Mouse (Mus musculus) midbrain, embryonic 13.5 days (tissue): Measurements from ENCODE around the gene Atp2b4. TPM values are rescaled to one million over a fixed set of nuclear protein-coding genes. Genes with fewer than 3 reads are reported as not detected.

ENCODE experiments used
- ATAC-seq: fragments of 200-750 bp; cut with Nextera tagmentation; 2 replicates; pipeline ENCODE4 v1.8.0; 2017; ENCODE audit warnings: mild to moderate bottlenecking, moderate TSS enrichment, moderate library complexity
- H3K27ac ChIP-seq: fragments of 300-500 bp; sonication (generic); 2 replicates; pipeline ENCODE4 v1.5.1; 2015; ENCODE audit warnings: inconsistent platforms, mild to moderate bottlenecking, moderate library complexity
- H3K27me3 ChIP-seq: fragments of 300-500 bp; sonication (generic); 2 replicates; pipeline ENCODE4 v1.6.1; 2015; ENCODE audit warnings: mild to moderate bottlenecking, inconsistent platforms
- H3K36me3 ChIP-seq: fragments of 300-500 bp; sonication (generic); 2 replicates; pipeline ENCODE4 v1.6.1; 2015; ENCODE audit warnings: mild to moderate bottlenecking, inconsistent platforms
- H3K4me1 ChIP-seq: fragments of 300-500 bp; sonication (generic); replicated peaks from 2 replicates; pipeline ENCODE4 v1.6.1; 2015; ENCODE audit warnings: inconsistent platforms
- H3K4me2 ChIP-seq: fragments of 300-500 bp; sonication (generic); replicated peaks from 2 replicates; pipeline ENCODE4 v1.6.1; 2015; ENCODE audit warnings: moderate library complexity, mild to moderate bottlenecking, inconsistent platforms
- H3K4me3 ChIP-seq: fragments of 300-500 bp; sonication (generic); replicated peaks from 2 replicates; pipeline ENCODE4 v1.5.1; 2015; ENCODE audit warnings: mild to moderate bottlenecking, inconsistent platforms
- H3K9ac ChIP-seq: fragments of 300-500 bp; sonication (generic); replicated peaks from 2 replicates; pipeline ENCODE4 v1.6.1; 2015; ENCODE audit warnings: mild to moderate bottlenecking, inconsistent platforms
- H3K9me3 ChIP-seq: fragments of 300-500 bp; sonication (generic); 2 replicates; pipeline ENCODE4 v1.6.1; 2016; ENCODE audit warnings: mild to moderate bottlenecking, inconsistent platforms
- WGBS: fragments of 180-500 bp; shearing (Covaris S2); methylation state at CpG from one replicate; pipeline ENCODE4 v1.1.7; 2015; 5-methylcytosine and 5-hydroxymethylcytosine counted together
- polyA plus RNA-seq: library from polyadenylated mRNA; unstranded; fragments of >200 nt; fragmentation: Nextera tagmentation; extraction: Ambion mirVana; gene quantifications from 2 replicates; pipeline ENCODE4 v1.2.1, GENCODE M21; 2015

The Atp2b4 gene
- polyA plus RNA-seq, 1 experiment from 2014 or later, result 8.2 TPM

GRCm38 (mm10) chr1:133766901-133767529 lies 33.8 kb downstream of the Atp2b4 start:
- peaks cover 30% of the 10 kb centered on the region for H3K4me1 ChIP-seq
- ATAC-seq, result no peak
- no peak overlapping the region for H3K4me2 ChIP-seq
- no peaks in the 10 kb centered on the region for H3K36me3 ChIP-seq
- no peak overlapping the region for H3K4me3 ChIP-seq
- WGBS, result 22% methylated on average over 11 of the region's 11 CpGs
- H3K27me3 ChIP-seq, result no peaks in the 10 kb centered on the region
- no peaks in the 10 kb centered on the region for H3K9me3 ChIP-seq
- H3K27ac ChIP-seq, result no peak overlapping the region
- H3K9ac ChIP-seq, result no peak overlapping the region

GRCm38 (mm10) chr1:133765376-133765775 lies 35.5 kb downstream of the Atp2b4 start:
- Histone ChIP-seq H3K4me3 (no peak overlapping the region), H3K27me3 (no peaks in the 10 kb centered on the region)

GRCm38 (mm10) chr1:133762946-133763422 lies 37.9 kb downstream of the Atp2b4 start:
- Histone ChIP-seq H3K27ac (no peak overlapping the region), H3K4me3 (no peak overlapping the region), H3K27me3 (no peaks in the 10 kb centered on the region), H3K4me2 (no peak overlapping the region), H3K36me3 (no peaks in the 10 kb centered on the region), H3K9me3 (no peaks in the 10 kb centered on the region), H3K4me1 (peaks cover 27% of the 10 kb centered on the region), H3K9ac (no peak overlapping the region)
- WGBS, result 38% methylated on average over 5 of the region's 5 CpGs
- ATAC-seq, result no peak

More at GRCm38 (mm10) chr1:133765376-133765775, 35.5 kb downstream of the Atp2b4 start:
- H3K9ac ChIP-seq, result no peak overlapping the region
- H3K9me3 ChIP-seq, result no peaks in the 10 kb centered on the region
- H3K4me2 ChIP-seq, result no peak overlapping the region
- ATAC-seq, result no peak
- H3K27ac ChIP-seq, result no peak overlapping the region
- peaks cover 27% of the 10 kb centered on the region for H3K4me1 ChIP-seq
- no peaks in the 10 kb centered on the region for H3K36me3 ChIP-seq
- 66% methylated on average over 4 of the region's 4 CpGs for WGBS

GRCm38 (mm10) chr1:133761278-133761677 lies 39.6 kb downstream of the Atp2b4 start:
- Histone ChIP-seq H3K4me2 (no peak overlapping the region), H3K4me3 (no peak overlapping the region), H3K27ac (no peak overlapping the region), H3K9ac (no peak overlapping the region), H3K36me3 (no peaks in the 10 kb centered on the region), H3K4me1 (peaks cover 11% of the 10 kb centered on the region), H3K27me3 (no peaks in the 10 kb centered on the region), H3K9me3 (no peaks in the 10 kb centered on the region)
- no peak for ATAC-seq
- 85% methylated on average over 5 of the region's 5 CpGs for WGBS

GRCm38 (mm10) chr1:133754317-133754868 lies 46.4 kb downstream of the Atp2b4 start:
- Histone ChIP-seq H3K36me3 (no peaks in the 10 kb centered on the region), H3K27me3 (no peaks in the 10 kb centered on the region), H3K4me3 (no peak overlapping the region), H3K9me3 (no peaks in the 10 kb centered on the region), H3K4me1 (no peaks in the 10 kb centered on the region), H3K9ac (no peak overlapping the region), H3K27ac (no peak overlapping the region), H3K4me2 (no peak overlapping the region)
- 83% methylated on average over 4 of the region's 4 CpGs for WGBS
- no peak for ATAC-seq

- Histone ChIP-seq H3K4me3 (no peak overlapping the region), H3K27me3 (no peaks in the 10 kb centered on the region), H3K9ac (no peak overlapping the region), H3K27ac (no peak overlapping the region), H3K9me3 (no peaks in the 10 kb centered on the region), H3K4me1 (no peaks in the 10 kb centered on the region), H3K36me3 (no peaks in the 10 kb centered on the region), H3K4me2 (no peak overlapping the region)
- no peak for ATAC-seq
- 86% methylated on average over 8 of the region's 8 CpGs for WGBS
Observed at GRCm38 (mm10) chr1:133753325-133753724, 47.5 kb downstream of the Atp2b4 start.

GRCm38 (mm10) chr1:133751621-133752020 lies 49.2 kb downstream of the Atp2b4 start:
- H3K36me3 ChIP-seq, result no peaks in the 10 kb centered on the region
- H3K4me3 ChIP-seq, result no peak overlapping the region
- H3K4me1 ChIP-seq, result no peaks in the 10 kb centered on the region
- H3K27ac ChIP-seq, result no peak overlapping the region
- ATAC-seq, result no peak
- 86% methylated on average over 3 of the region's 3 CpGs for WGBS
- H3K4me2 ChIP-seq, result no peak overlapping the region
- no peaks in the 10 kb centered on the region for H3K27me3 ChIP-seq
- H3K9me3 ChIP-seq, result no peaks in the 10 kb centered on the region
- no peak overlapping the region for H3K9ac ChIP-seq

- Histone ChIP-seq H3K4me2 (no peak overlapping the region), H3K9me3 (no peaks in the 10 kb centered on the region), H3K4me1 (no peaks in the 10 kb centered on the region), H3K36me3 (no peaks in the 10 kb centered on the region), H3K27ac (no peak overlapping the region), H3K9ac (no peak overlapping the region), H3K4me3 (no peak overlapping the region), H3K27me3 (no peaks in the 10 kb centered on the region)
- ATAC-seq, result no peak
- 84% methylated on average over 4 of the region's 4 CpGs for WGBS
Observed at GRCm38 (mm10) chr1:133749954-133750353, 50.9 kb downstream of the Atp2b4 start.

GRCm38 (mm10) chr1:133745078-133745495 lies 55.8 kb downstream of the Atp2b4 start:
- H3K9me3 ChIP-seq, result no peaks in the 10 kb centered on the region
- WGBS, result 55% methylated on average over 9 of the region's 9 CpGs
- no peaks in the 10 kb centered on the region for H3K36me3 ChIP-seq
- H3K27me3 ChIP-seq, result no peaks in the 10 kb centered on the region
- H3K4me3 ChIP-seq, result no peak overlapping the region
- no peak for ATAC-seq
- no peak overlapping the region for H3K27ac ChIP-seq
- no peak overlapping the region for H3K9ac ChIP-seq
- H3K4me1 ChIP-seq, result peaks cover 15% of the 10 kb centered on the region
- H3K4me2 ChIP-seq, result no peak overlapping the region

GRCm38 (mm10) chr1:133744609-133745008 lies 56.2 kb downstream of the Atp2b4 start:
- Histone ChIP-seq H3K4me3 (no peak overlapping the region), H3K27ac (no peak overlapping the region), H3K4me1 (peaks cover 15% of the 10 kb centered on the region), H3K27me3 (no peaks in the 10 kb centered on the region), H3K9ac (no peak overlapping the region), H3K4me2 (no peak overlapping the region), H3K36me3 (no peaks in the 10 kb centered on the region), H3K9me3 (no peaks in the 10 kb centered on the region)
- no peak for ATAC-seq
- 53% methylated on average over 4 of the region's 4 CpGs for WGBS

GRCm38 (mm10) chr1:133742517-133742916 lies 58.3 kb downstream of the Atp2b4 start:
- ATAC-seq, result no peak
- H3K27ac ChIP-seq, result no peak overlapping the region
- H3K36me3 ChIP-seq, result no peaks in the 10 kb centered on the region
- no peaks in the 10 kb centered on the region for H3K27me3 ChIP-seq
- H3K4me1 ChIP-seq, result peaks cover 15% of the 10 kb centered on the region
- 24% methylated on average over 8 of the region's 8 CpGs for WGBS
- H3K4me2 ChIP-seq, result no peak overlapping the region
- H3K4me3 ChIP-seq, result no peak overlapping the region
- no peak overlapping the region for H3K9ac ChIP-seq
- no peaks in the 10 kb centered on the region for H3K9me3 ChIP-seq

GRCm38 (mm10) chr1:133741881-133742434 lies 58.9 kb downstream of the Atp2b4 start:
- no peak overlapping the region for H3K27ac ChIP-seq
- H3K27me3 ChIP-seq, result no peaks in the 10 kb centered on the region
- no peak for ATAC-seq
- WGBS, result 55% methylated on average over 11 of the region's 11 CpGs
- no peaks in the 10 kb centered on the region for H3K9me3 ChIP-seq
- no peak overlapping the region for H3K9ac ChIP-seq
- H3K36me3 ChIP-seq, result no peaks in the 10 kb centered on the region
- no peak overlapping the region for H3K4me3 ChIP-seq
- H3K4me2 ChIP-seq, result no peak overlapping the region
- H3K4me1 ChIP-seq, result peaks cover 16% of the 10 kb centered on the region
